Mouse (Mus musculus) adipocyte (in vitro differentiated cells): ENCODE measurements at regions not wholly inside any gene's neighbourhood (a gene's known extent, or its start where the extent isn't known, plus 50 kb on each side); places are given as distances from the start of the nearest gene placed in this dataset.

Experiments
- DNase-seq: peaks from one replicate; pipeline ENCODE4 v3.0.0-alpha.2; 2016; ENCODE audit warnings: low spot score

GRCm38 (mm10) chr14:64594811-64595522 lies 490.9 kb downstream of the Prss52 start:
- no peak for DNase-seq

DNA sequence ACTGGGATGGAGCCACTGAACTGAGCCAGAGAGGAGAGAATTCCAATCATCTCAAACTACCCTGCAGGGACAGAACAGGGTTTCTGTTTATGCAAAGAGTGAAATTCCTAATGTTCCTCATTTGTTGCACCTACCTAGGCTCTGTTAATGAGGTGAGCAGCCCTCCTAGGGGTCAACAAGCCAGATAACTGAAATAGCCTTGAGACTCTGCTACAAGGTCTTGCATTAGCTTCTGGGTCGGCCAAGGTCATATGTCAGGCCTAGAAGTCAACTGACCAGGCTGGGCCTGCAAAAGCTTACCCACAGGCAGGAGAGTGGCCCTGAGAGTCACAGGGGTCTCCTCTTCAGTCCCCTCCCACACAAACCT lies 491.4 kb downstream of the Prss52 start:
- DNase-seq = no peak

- no peak for DNase-seq
Measured at GRCm38 (mm10) chr14:64595891-64596290, 491.8 kb downstream of the Prss52 start.

- DNase-seq = no peak
Measured at GRCm38 (mm10) chr14:64597218-64597617, 493.1 kb downstream of the Prss52 start.
